Mouse (Mus musculus) midbrain, embryonic 13.5 days (tissue): ENCODE measurements at regions not wholly inside any gene's neighbourhood (a gene's known extent, or its start where the extent isn't known, plus 50 kb on each side); places are given as distances from the start of the nearest gene placed in this dataset.

Source experiments
- ATAC-seq: fragments of 200-750 bp; cut with Nextera tagmentation; 2 replicates; pipeline ENCODE4 v1.8.0; 2017; ENCODE audit warnings: mild to moderate bottlenecking, moderate TSS enrichment, moderate library complexity
- H3K27ac ChIP-seq: fragments of 300-500 bp; sonication (generic); 2 replicates; pipeline ENCODE4 v1.5.1; 2015; ENCODE audit warnings: inconsistent platforms, mild to moderate bottlenecking, moderate library complexity
- H3K27me3 ChIP-seq: fragments of 300-500 bp; sonication (generic); 2 replicates; pipeline ENCODE4 v1.6.1; 2015; ENCODE audit warnings: mild to moderate bottlenecking, inconsistent platforms
- H3K36me3 ChIP-seq: fragments of 300-500 bp; sonication (generic); 2 replicates; pipeline ENCODE4 v1.6.1; 2015; ENCODE audit warnings: mild to moderate bottlenecking, inconsistent platforms
- H3K4me1 ChIP-seq: fragments of 300-500 bp; sonication (generic); replicated peaks from 2 replicates; pipeline ENCODE4 v1.6.1; 2015; ENCODE audit warnings: inconsistent platforms
- H3K4me2 ChIP-seq: fragments of 300-500 bp; sonication (generic); replicated peaks from 2 replicates; pipeline ENCODE4 v1.6.1; 2015; ENCODE audit warnings: moderate library complexity, mild to moderate bottlenecking, inconsistent platforms
- H3K4me3 ChIP-seq: fragments of 300-500 bp; sonication (generic); replicated peaks from 2 replicates; pipeline ENCODE4 v1.5.1; 2015; ENCODE audit warnings: mild to moderate bottlenecking, inconsistent platforms
- H3K9ac ChIP-seq: fragments of 300-500 bp; sonication (generic); replicated peaks from 2 replicates; pipeline ENCODE4 v1.6.1; 2015; ENCODE audit warnings: mild to moderate bottlenecking, inconsistent platforms
- H3K9me3 ChIP-seq: fragments of 300-500 bp; sonication (generic); 2 replicates; pipeline ENCODE4 v1.6.1; 2016; ENCODE audit warnings: mild to moderate bottlenecking, inconsistent platforms
- WGBS: fragments of 180-500 bp; shearing (Covaris S2); methylation state at CpG from one replicate; pipeline ENCODE4 v1.1.7; 2015; 5-methylcytosine and 5-hydroxymethylcytosine counted together

- ATAC-seq: no peak
- no peaks in the 10 kb centered on the region for H3K36me3 ChIP-seq
- H3K4me1 ChIP-seq: no peaks in the 10 kb centered on the region
- H3K4me3 ChIP-seq: no peak overlapping the region
- H3K9ac ChIP-seq: no peak overlapping the region
- H3K27ac ChIP-seq: no peak overlapping the region
- H3K4me2 ChIP-seq: no peak overlapping the region
- H3K9me3 ChIP-seq: no peaks in the 10 kb centered on the region
- WGBS: 88% methylated on average over 5 of the region's 5 CpGs
- no peaks in the 10 kb centered on the region for H3K27me3 ChIP-seq
Observed at GRCm38 (mm10) chr11:34153749-34154525, 54.0 kb downstream of the Foxi1 start.

- WGBS: 33% methylated on average over 5 of the region's 5 CpGs
- Histone ChIP-seq H3K9ac (no peak overlapping the region), H3K4me3 (no peak overlapping the region), H3K9me3 (no peaks in the 10 kb centered on the region), H3K27me3 (no peaks in the 10 kb centered on the region), H3K4me2 (no peak overlapping the region), H3K4me1 (no peaks in the 10 kb centered on the region), H3K27ac (no peak overlapping the region), H3K36me3 (no peaks in the 10 kb centered on the region)
- peak; percentile 76 for ATAC-seq
Observed at GRCm38 (mm10) chr11:34149370-34149976, 51.1 kb upstream of the 4930469K13Rik start.
